Mouse (Mus musculus): Measurements from ENCODE around the gene Mga. TPM values are rescaled to one million over a fixed set of nuclear protein-coding genes. Genes with fewer than 3 reads are reported as not detected.

The Mga gene
- polyA plus RNA-seq (2017; shearing (Covaris generic)): 10 to 100 TPM; 30.4 to 32.7 TPM

DNA sequence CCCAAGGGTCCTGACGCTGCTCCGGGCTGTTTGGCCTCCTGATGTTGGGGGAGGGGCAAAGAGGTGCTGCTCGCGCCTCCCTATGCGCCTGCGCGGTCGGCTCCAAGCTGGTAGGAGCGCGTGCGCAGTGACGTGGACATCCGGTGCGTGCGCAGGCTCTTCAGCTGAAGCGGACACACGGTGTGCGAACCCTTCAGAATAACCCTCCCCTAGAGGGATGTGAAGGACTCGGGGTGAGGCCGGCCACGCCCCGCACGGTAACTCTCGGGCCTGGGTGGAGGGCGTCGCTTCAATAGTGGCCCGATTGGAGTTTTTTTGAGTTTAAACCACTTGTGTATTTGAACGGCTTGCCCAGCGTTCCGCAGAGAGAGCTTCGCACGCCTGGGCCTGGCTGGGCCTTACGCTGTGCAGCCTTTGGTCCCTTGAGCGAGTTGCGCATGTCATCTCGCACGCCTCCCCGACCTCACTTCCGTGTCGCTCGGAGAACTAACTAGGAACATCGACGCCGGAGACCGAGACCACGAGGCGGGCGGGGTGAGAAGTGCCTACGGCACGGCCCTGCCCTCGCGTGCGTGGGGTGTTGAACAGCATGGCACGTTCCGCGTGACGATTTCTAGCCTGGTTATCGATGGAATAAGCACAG, at the start of gene Mga:
TSS of gene Mga (plus strand) at position 139 of the 643 bp plus-strand sequence.
- peak; percentile 93 for ATAC-seq

GRCm38 (mm10) chr2:119853811-119854210, 43.2 kb upstream of the Mga start:
- no peak for ATAC-seq

DNA sequence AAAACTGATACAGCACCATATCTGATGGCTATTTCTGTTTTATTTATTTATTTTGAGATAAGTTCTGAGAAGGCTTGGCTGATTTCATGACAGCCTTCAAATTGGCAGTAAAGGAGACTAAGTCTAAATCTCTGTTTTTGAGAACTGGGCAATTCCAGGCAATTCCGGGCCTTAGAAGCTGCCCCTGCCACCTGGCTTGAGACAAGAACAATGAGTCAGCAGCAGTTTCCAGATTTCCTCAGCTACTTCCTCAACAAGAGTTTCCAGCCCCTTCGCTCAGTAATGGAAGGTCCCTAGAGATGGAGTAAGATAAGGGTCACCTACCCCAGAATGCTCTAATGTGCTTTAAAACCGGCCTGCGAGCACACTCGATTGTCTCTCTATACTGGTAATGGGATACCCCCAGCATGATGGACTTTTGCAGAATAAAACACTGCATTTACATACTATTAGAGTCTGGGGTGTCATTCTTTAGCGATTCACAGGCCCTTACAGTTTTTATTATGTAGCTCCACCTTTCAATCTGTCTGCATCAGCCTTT, 41.6 kb upstream of the Mga start:
- ATAC-seq: no peak

GRCm38 (mm10) chr2:119857341-119857740, 39.7 kb upstream of the Mga start:
- ATAC-seq: no peak

- ATAC-seq: no peak
These were observed 32.5 kb upstream of the Mga start for GRCm38 (mm10) chr2:119864484-119864883.

- ATAC-seq: no peak
These were observed 24.5 kb upstream of the Mga start for GRCm38 (mm10) chr2:119872371-119873104.

DNA sequence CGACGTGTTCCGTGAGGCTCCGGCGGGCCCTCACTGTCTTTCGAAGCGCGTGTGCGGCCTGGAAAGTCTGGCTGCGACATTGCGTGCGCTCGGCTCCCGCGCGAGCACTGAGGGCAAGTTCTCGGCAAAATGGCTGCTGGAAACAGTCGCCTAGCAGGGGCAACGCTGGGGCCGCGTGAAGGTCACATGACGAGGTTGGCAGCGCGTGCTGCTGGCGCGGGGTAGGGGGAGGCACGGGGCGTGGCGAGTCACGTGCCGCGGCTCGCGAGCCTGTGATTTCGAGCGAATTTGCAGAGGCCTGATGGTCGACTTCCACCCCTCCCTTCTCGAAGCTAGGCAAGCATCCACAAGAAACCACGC, 23.9 kb upstream of the Mga start:
- peak; percentile 43 for ATAC-seq

DNA sequence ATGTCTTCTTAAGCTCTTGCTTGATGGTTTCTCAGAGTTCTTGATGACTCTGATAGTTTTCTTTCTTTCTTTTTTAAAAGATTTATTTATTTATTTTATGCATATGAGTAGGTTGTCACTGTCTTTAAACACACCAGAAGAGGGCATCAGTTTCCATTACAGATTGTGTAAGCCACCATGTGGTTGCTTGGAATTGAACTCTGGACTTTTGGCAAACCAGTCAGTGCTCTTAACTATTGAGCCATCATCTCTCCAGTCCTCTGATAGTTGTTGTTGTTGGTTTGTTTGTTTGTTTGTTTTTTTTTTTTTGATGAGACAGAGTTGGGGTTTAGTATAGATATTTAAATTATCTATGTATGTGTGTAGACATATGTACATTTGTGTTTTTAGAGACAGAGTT, 21.0 kb upstream of the Mga start:
- no peak for ATAC-seq

DNA sequence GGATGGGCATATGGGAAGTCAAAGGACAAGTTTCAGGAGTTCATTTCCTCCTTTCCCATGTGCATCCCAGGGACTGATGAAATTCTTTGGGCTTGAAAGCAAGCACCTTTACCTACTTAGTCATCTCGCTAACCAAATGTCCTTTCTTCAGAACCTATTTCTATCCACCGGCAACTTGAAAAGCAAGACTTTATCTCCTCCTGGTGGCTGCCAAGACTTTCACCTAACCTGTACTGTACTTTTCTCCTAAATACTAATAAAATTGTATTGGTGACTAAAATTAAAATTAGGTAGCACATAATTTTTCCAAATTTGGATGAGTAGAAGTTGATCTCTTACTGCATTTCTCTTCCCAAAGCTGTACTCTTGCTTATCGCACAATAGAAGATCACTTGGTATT, 9.8 kb upstream of the Mga start:
- no peak for ATAC-seq

GRCm38 (mm10) chr2:119896553-119897089, 407 bp upstream of the Mga start:
- ATAC-seq: no peak

GRCm38 (mm10) chr2:119898141-119898594, 1.1 kb downstream of the Mga start:
- ATAC-seq: peak; percentile 40

GRCm38 (mm10) chr2:119916007-119916406, 19.0 kb downstream of the Mga start:
- ATAC-seq: no peak

DNA sequence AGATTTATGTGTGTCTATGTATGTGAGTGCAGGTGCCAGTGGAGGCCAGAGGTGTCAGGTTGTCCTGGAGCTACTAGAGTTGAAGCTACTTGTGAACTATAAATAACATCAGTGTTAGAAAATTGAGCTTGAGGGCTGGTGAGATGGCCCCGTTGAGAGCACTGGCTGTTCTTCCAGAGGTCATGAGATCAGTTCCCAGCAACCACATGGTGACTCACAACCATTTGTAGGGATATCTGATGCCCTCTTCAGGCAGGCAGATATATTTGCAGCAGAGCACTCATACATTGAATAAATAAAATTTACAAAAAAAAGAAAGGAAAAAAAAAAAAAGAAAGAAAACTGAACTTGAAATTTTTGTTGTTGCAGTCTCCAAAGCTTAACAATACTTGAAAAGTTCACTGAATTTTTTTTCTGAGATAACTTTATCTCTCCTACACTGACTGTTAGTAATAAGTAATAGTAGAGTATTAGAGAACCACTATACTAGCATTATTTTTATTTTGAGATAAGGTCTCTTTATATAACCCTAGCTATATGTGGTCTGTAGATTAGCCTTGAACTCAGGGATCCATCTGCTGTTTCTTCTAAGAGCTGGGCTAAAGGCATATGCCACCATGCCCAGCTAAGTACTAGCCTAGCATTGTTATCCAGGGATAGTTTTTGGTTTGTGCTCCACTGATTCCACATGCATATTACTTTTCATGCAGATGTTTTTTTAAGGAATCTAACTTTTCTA, 20.8 kb downstream of the Mga start:
- ATAC-seq: no peak

DNA sequence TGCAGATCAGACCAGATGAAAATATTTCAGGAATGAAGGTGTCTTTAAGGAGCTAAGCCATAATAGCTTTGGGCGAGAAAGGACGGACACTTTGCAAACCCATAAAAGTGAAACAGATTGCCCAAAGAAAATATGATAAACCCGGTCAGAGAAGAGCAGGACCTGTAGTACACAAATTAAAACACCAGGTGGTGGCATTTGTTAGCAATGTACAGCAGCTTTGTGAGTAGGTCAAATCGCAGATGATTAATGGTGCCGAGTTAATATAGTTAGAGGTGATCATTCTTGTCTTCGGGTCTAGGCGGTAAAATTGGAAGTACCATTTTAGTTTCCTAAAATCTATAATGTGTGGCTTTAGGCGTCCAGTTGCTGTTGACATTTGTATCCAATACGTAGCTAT, 73.5 kb downstream of the Mga start:
- ATAC-seq: peak; percentile 31

- ATAC-seq: no peak
These were observed 74.3 kb downstream of the Mga start for GRCm38 (mm10) chr2:119971316-119971715.

GRCm38 (mm10) chr2:119971837-119972536, 75.0 kb downstream of the Mga start:
- ATAC-seq: peak; percentile 98

DNA sequence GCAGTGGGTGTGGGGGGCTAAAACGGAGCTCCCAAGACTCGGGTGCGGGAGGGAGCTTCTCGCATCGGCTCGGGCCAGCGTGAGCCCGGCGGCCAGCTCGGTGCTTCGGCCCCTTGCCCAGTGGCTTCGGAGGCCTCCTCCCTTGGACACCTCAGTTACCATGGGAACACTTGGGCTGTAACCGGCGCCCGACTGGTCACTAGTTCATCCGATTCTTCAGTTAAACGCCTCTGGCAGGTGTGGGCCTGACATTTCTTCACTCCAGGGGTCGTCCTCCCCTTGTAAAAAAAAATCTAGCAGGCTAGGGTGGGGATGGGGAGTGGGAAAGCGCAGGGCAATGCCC, 75.5 kb downstream of the Mga start, which contains the start of gene Mapkbp1:
TSS of gene Mapkbp1 (plus strand) at position 163 of the 343 bp plus-strand sequence.
- ATAC-seq: no peak

DNA sequence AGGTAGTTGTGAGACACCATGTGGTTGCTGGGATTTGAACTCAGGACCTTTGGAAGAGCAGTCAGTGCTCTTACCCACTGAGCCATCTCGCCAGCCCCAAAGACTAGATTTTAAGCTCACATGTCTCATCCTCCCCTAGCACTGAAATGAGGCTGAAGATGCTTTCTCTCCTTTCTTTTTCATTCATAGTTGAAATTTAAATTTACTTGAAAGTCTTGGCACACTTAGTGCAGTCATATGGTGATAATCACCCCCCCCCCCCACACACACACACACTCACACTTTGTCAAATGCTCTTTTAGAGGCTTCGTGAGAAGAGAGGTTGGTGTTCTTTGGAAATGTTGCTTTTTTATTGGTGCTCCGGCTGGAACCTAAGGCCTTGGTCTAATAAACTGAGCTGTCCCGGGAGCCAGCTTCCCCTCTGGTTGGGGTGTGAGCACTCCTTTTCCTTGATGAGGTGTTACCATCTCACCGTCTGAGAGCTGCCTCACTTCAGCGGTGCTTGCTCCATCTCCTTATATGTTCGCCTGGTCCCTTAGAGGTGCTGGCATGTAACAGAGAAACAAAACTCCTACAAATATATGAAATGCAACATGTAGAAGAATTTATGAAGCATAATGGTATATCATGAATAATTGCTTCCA, 83.4 kb downstream of the Mga start:
- ATAC-seq: no peak

- ATAC-seq: no peak
These were observed 84.6 kb downstream of the Mga start for GRCm38 (mm10) chr2:119981631-119982030.

DNA sequence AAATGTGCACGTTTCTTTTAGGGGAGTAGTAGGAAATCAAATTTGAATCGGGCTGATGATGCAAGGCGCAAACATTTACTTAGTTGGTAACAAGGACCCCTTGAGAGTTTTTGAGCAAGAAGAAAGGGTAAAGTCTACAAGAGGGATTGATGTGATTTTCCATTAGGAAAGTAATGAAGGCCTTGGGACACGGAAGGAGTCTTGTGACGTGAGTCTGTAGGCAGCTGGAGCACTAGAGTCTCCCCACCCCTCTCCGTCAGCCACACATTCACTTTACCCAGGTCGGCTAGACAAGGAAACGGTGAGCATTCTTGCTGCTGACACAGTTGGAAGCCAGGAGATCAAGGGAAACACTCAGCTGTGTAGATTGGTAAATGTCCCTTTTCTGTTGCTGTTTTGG, 88.8 kb downstream of the Mga start:
- ATAC-seq: no peak

GRCm38 (mm10) chr2:119986369-119986768, 89.3 kb downstream of the Mga start:
- no peak for ATAC-seq

DNA sequence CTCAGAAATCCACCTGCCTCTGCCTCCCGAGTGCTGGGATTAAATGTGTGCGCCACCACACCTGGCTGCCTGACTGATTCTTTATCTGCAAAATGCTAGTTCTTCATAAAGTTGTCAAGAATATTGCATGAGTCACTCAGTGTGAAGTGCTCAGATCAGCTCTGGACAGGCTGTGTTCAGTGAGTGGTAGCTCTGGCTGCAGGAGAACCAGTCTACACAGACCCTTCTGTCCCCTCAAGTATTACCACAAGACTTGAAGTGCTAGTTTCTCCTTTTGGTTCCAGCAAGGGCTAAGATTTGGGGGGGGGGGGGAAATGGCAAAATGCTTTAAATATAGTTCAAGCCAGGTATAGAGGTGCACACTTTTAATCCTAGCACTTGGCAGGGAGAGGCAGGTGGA, 90.4 kb downstream of the Mga start:
- ATAC-seq: no peak

Measured in activated CD4-positive, CD25-positive, alpha-beta regulatory T cell, adult 4 months (primary cell).